Mouse (Mus musculus) intestine, embryonic 14.5 days (tissue): Measurements from ENCODE around the gene Rnpc3. TPM values are rescaled to one million over a fixed set of nuclear protein-coding genes. Genes with fewer than 3 reads are reported as not detected.
"Not testable (repeated sequence)": the region's sequence is repeated elsewhere in the genome, so short reads cannot be mapped to it uniquely, and the experiment has no call there.

Experiments
- ATAC-seq: fragments of 200-750 bp; cut with Nextera tagmentation; replicated peaks from 2 replicates; pipeline ENCODE4 v1.8.0; 2017; ENCODE audit warnings: low read depth, moderate number of reproducible peaks, moderate TSS enrichment, moderate library complexity; ENCODE audit not compliant: low FRiP score, low TSS enrichment
- DNase-seq: peaks from one replicate; pipeline ENCODE4 v3.0.0-alpha.2; 2018; ENCODE audit warnings: low spot score
- H3K27ac ChIP-seq: fragments of 300-500 bp; sonication (generic); 2 replicates; pipeline ENCODE4 v1.5.1; 2014; ENCODE audit warnings: low read depth, mild to moderate bottlenecking, control low read depth
- H3K27me3 ChIP-seq: fragments of 300-500 bp; sonication (generic); replicated peaks from 2 replicates; pipeline ENCODE4 v1.6.1; 2014; ENCODE audit warnings: low read length, control low read depth; ENCODE audit not compliant: control insufficient read depth, insufficient read depth
- H3K36me3 ChIP-seq: fragments of 300-500 bp; sonication (generic); 2 replicates; pipeline ENCODE4 v1.6.1; 2014; ENCODE audit warnings: low read length, control low read depth; ENCODE audit not compliant: control insufficient read depth, insufficient read depth
- H3K4me1 ChIP-seq: fragments of 300-500 bp; sonication (generic); replicated peaks from 2 replicates; pipeline ENCODE4 v1.6.1; 2014; ENCODE audit warnings: low read length, control low read depth, mixed read lengths; ENCODE audit not compliant: control insufficient read depth, insufficient read depth
- H3K4me2 ChIP-seq: fragments of 300-500 bp; sonication (generic); 2 replicates; pipeline ENCODE4 v1.6.1; 2014; ENCODE audit warnings: low read length
- H3K4me3 ChIP-seq: fragments of 300-500 bp; sonication (generic); 2 replicates; pipeline ENCODE4 v1.5.1; 2014; ENCODE audit warnings: low read depth, low read length, control low read depth, mixed read lengths
- H3K9ac ChIP-seq: fragments of 300-500 bp; sonication (generic); 2 replicates; pipeline ENCODE4 v1.6.1; 2014; ENCODE audit warnings: mild to moderate bottlenecking, low read length
- H3K9me3 ChIP-seq: fragments of 300-500 bp; sonication (generic); 2 replicates; pipeline ENCODE4 v1.6.1; 2016; ENCODE audit warnings: low read length, control low read depth; ENCODE audit not compliant: control insufficient read depth
- WGBS: fragments of 180-500 bp; shearing (Covaris S2); extraction: QIAGEN DNeasy Blood & Tissue Kit; methylation state at CpG from one replicate; pipeline ENCODE4 v1.1.7; 2014; 5-methylcytosine and 5-hydroxymethylcytosine counted together
- polyA plus RNA-seq: library from polyadenylated mRNA; unstranded; fragments of >200 nt; fragmentation: Nextera tagmentation; extraction: Ambion mirVana; gene quantifications from 2 replicates; pipeline ENCODE4 v1.2.1, GENCODE M21; 2014

The Rnpc3 gene
- 34.8 and 34.9 TPM in 2 replicates for polyA plus RNA-seq

DNA sequence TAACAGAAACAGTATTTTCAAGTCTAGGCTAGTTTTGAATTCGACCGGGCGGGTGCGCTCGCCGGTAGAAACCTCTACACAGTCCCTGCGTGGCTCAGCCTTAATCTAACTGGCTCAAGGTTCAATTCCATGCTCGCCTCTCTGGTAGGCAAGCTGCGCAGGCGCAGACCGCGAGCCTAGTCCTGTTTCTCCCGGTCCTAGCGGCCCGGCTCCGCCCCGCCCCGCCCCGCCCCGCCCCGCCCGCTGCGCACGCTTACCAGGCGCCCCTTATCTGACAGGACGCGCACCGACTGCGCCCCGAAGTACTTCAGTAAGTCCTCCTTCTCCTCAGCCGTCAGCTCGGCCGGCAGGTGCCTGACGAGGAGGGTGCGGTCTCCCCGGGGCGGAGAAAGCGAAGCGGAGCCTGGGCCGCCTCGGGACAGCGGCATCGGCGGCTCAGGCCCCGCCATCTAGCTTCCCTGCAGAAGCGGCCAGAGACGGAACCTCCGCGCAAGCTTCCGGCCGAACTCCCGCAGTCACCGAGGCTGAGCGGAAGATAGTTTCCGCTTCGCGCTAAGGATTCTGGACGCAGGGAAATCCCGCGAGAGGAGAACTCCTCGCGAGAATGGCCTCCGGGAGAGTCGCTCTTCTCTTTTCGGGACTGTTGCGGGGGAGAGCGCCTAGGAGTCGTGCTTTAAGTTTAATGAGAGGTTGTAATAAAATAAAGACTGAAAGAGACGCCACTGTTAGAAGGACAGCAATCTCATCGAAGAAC, at the start of gene Rnpc3:
TSS of gene Rnpc3 (minus strand) at position 544 of the 754 bp plus-strand sequence.
- Histone ChIP-seq H3K4me2 (peak within 1 kb of the TSS; percentile 67), H3K27ac (peak within 1 kb of the TSS; percentile 100), H3K4me1 (no peaks in the 10 kb centered on the region), H3K9me3 (no peaks in the 10 kb centered on the region), H3K4me3 (peak within 1 kb of the TSS; percentile 53), H3K36me3 (peaks cover 14% of the 10 kb centered on the region), H3K27me3 (no peaks in the 10 kb centered on the region), H3K9ac (peak within 1 kb of the TSS; percentile 86)
- under 1% methylated on average over 69 of the region's 70 CpGs for WGBS
- ATAC-seq = peak; percentile 99
- peak; percentile 97 for DNase-seq

GRCm38 (mm10) chr3:113656940-113657339, 27.0 kb upstream of the Rnpc3 start:
- 67% methylated on average over 2 of the region's 2 CpGs for WGBS

DNA sequence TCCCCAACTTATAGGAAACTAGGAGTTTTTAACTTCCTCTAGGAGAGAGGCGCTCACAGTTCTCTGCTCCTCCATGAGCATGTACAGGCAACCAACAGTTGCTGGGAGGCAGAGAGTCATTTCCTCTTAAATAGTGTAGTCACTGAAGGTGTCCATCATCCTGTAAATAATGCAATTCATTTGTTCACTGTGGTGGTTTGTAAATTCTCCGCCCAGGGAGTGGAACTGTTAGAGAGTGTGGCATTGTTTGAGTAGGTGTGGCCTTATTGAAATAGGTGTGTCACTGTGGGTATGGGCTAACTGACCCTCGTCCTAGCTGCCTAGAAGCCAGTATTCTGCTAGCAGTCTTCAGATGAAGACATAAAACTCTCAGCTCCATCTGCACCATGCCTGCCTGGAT, 24.4 kb upstream of the Rnpc3 start:
- Histone ChIP-seq H3K27me3 (no peaks in the 10 kb centered on the region), H3K4me1 (no peaks in the 10 kb centered on the region), H3K4me2 (no peak overlapping the region), H3K4me3 (no peak overlapping the region), H3K27ac (no peak overlapping the region), H3K9me3 (no peaks in the 10 kb centered on the region), H3K36me3 (no peaks in the 10 kb centered on the region), H3K9ac (no peak overlapping the region)
- ATAC-seq (no peak), DNase-seq (no peak)
- WGBS = 72% methylated on average over 3 of the region's 3 CpGs

More at GRCm38 (mm10) chr3:113656940-113657339, 27.0 kb upstream of the Rnpc3 start:
- Histone ChIP-seq H3K36me3 (no peaks in the 10 kb centered on the region), H3K9ac (no peak overlapping the region), H3K4me3 (no peak overlapping the region), H3K4me2 (no peak overlapping the region), H3K27me3 (no peaks in the 10 kb centered on the region), H3K27ac (no peak overlapping the region), H3K9me3 (no peaks in the 10 kb centered on the region), H3K4me1 (no peaks in the 10 kb centered on the region)
- ATAC-seq (0 out of 2 replicates have a peak, but pooled peaks have one; percentile 64), DNase-seq (no peak)

DNA sequence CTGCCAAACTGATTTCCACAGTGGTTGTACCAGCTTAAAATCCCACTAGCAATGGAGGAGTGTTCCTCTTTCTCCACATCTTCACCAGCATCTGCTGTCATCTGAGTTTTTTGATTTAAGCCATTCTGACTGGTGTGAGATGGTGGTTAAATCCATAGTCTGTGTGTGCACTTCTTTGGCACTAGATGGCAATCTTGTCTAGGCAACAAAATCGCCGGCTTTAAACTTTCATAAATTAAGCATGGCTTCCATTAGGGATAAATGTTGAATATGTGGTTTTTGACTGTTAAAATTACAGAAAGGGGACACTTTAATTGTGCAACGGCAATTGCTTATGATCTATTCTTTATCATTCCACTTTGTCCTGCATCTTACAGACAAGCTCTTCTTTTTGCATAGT, 21.4 kb upstream of the Rnpc3 start:
- H3K27me3 ChIP-seq, H3K9ac ChIP-seq, H3K4me3 ChIP-seq, ATAC-seq, H3K36me3 ChIP-seq, H3K9me3 ChIP-seq, DNase-seq, H3K4me1 ChIP-seq, H3K4me2 ChIP-seq, H3K27ac ChIP-seq: not testable (repeated sequence)
- 37% methylated on average over 3 of the region's 3 CpGs for WGBS

GRCm38 (mm10) chr3:113639545-113639944, 9.6 kb upstream of the Rnpc3 start:
- H3K27me3 ChIP-seq = no peaks in the 10 kb centered on the region
- ATAC-seq = no peak
- no peak overlapping the region for H3K27ac ChIP-seq
- no peak overlapping the region for H3K4me3 ChIP-seq
- H3K4me1 ChIP-seq = no peaks in the 10 kb centered on the region
- no peaks in the 10 kb centered on the region for H3K36me3 ChIP-seq
- H3K9me3 ChIP-seq = no peaks in the 10 kb centered on the region
- 78% methylated on average over 1 of the region's 1 CpGs for WGBS
- DNase-seq = no peak
- no peak overlapping the region for H3K9ac ChIP-seq
- no peak overlapping the region for H3K4me2 ChIP-seq

DNA sequence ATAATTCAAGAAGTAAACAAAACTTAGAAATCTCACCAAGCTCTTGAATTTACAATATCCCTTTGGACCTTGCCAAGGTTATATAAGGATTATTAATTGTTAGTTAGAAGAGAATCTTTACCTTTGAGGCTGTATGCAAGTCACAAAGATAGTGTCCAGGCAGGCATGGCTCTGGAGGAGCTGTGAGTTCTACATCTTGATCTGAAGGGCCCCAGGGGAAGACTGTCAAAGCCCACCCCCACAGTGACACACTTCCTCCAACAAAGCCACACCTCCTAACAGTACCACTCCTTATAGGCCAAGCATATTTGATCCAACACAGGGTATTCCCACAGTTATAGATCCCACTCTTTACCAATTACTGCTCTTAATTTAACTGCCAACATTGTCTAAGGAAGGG, 4.3 kb upstream of the Rnpc3 start:
- Histone ChIP-seq H3K4me3 (no peak overlapping the region), H3K4me1 (no peaks in the 10 kb centered on the region), H3K27me3 (no peaks in the 10 kb centered on the region), H3K9ac (no peak overlapping the region), H3K36me3 (no peaks in the 10 kb centered on the region), H3K9me3 (no peaks in the 10 kb centered on the region), H3K27ac (no peak overlapping the region), H3K4me2 (no peak overlapping the region)
- DNase-seq = no peak
- ATAC-seq = no peak

- H3K9ac ChIP-seq = no peak overlapping the region
- peaks cover 14% of the 10 kb centered on the region for H3K36me3 ChIP-seq
- DNase-seq (no peak), ATAC-seq (no peak)
- no peak overlapping the region for H3K27ac ChIP-seq
- H3K4me1 ChIP-seq = no peaks in the 10 kb centered on the region
- H3K4me2 ChIP-seq = no peak overlapping the region
- no peaks in the 10 kb centered on the region for H3K27me3 ChIP-seq
- H3K9me3 ChIP-seq = no peaks in the 10 kb centered on the region
- H3K4me3 ChIP-seq = no peak overlapping the region
These were observed 1.7 kb upstream of the Rnpc3 start for GRCm38 (mm10) chr3:113631611-113632010.

DNA sequence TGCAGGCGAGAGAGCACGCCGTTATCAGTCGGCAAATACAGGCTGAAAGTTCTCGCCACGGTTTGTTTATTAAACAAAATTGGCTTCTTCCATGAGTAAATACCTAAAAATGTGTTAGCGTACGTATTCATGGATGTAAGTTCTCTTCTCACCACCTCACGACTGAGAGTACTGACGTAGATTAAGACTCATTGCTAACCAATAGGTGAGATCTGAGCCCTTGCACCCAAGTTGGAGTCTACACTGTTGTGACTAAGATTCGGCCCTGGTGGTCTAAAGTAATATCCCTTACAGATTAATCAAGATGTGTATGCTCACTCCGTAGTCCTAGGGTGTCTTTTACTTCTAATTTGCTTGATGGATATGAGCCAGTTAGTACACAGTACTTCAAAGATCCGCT, 615 bp upstream of the Rnpc3 start:
- 10% methylated on average over 13 of the region's 13 CpGs for WGBS
- Histone ChIP-seq H3K27ac (peak overlapping the region; percentile 100), H3K4me1 (no peaks in the 10 kb centered on the region), H3K27me3 (no peaks in the 10 kb centered on the region), H3K4me3 (peak overlapping the region; percentile 53), H3K4me2 (peak overlapping the region; percentile 67), H3K36me3 (peaks cover 14% of the 10 kb centered on the region), H3K9ac (peak overlapping the region; percentile 86), H3K9me3 (no peaks in the 10 kb centered on the region)
- 0 out of 2 replicates have a peak, but pooled peaks have one; percentile 25 for ATAC-seq
- DNase-seq = no peak

DNA sequence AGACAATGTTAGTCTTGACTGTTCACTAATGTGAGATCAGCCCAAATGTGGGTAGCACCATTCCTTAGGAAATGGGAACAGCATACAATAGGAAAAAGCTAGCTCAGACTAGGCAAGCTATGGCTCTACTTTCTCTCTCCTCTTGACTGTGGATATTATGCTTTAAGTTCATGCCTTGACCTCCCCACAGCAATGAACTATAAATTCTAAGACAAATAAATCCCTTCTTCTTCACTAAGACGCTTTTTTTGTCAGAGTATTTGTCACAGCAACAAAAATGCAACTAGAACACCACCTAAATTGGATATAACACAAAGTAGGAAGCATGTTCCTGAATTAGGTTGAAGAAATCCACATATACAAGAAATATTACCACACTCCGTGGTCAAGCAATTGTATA, 23.4 kb downstream of the Rnpc3 start, which contains the start of gene Amy1:
TSS of gene Amy1 (minus strand) at position 101 of the 400 bp plus-strand sequence.
- DNase-seq (no peak), ATAC-seq (no peak)
- WGBS = 88% methylated on average over 2 of the region's 2 CpGs
- no peak within 1 kb of the TSS for H3K4me3 ChIP-seq
- peaks cover 28% of the 10 kb centered on the region for H3K36me3 ChIP-seq
- H3K27ac ChIP-seq = no peak within 1 kb of the TSS
- no peak within 1 kb of the TSS for H3K9ac ChIP-seq
- no peak within 1 kb of the TSS for H3K4me2 ChIP-seq
- H3K27me3 ChIP-seq = no peaks in the 10 kb centered on the region
- no peaks in the 10 kb centered on the region for H3K4me1 ChIP-seq
- H3K9me3 ChIP-seq = no peaks in the 10 kb centered on the region
